Mouse (Mus musculus): ENCODE results near the gene Zfp2.

The Zfp2 gene

GRCm38 (mm10) chr11:50915671-50916320 lies at the start of gene Zfp2:
Zfp2 (minus strand) TSS chr11:50916165.
- DNase-seq, result peak; percentile 90 to 92

- DNase-seq, result no peak
Observed at GRCm38 (mm10) chr11:50964886-50965285, 48.9 kb upstream of the Zfp2 start.

- DNase-seq, result no peak
Observed at GRCm38 (mm10) chr11:50953665-50954064, 37.7 kb upstream of the Zfp2 start, which contains the start of gene Prop1. Prop1 (minus strand) TSS chr11:50953765.

- no peak for DNase-seq
Observed at GRCm38 (mm10) chr11:50952290-50952689, 36.3 kb upstream of the Zfp2 start.

- no peak for DNase-seq
Observed at GRCm38 (mm10) chr11:50943506-50943905, 27.5 kb upstream of the Zfp2 start, which contains the start of gene 4933414I15Rik. 4933414I15Rik (minus strand) TSS chr11:50943765.

- peak in 1 of 2 experiments; percentile 13 for DNase-seq
Observed at GRCm38 (mm10) chr11:50942386-50942785, 26.4 kb upstream of the Zfp2 start.

- DNase-seq, result peak in 1 of 2 experiments; percentile 44
Observed at GRCm38 (mm10) chr11:50939621-50940366, 23.8 kb upstream of the Zfp2 start.

- no peak for DNase-seq
Observed at GRCm38 (mm10) chr11:50938435-50938834, 22.5 kb upstream of the Zfp2 start.

GRCm38 (mm10) chr11:50932040-50932439 lies 16.1 kb upstream of the Zfp2 start:
- DNase-seq, result no peak

GRCm38 (mm10) chr11:50931451-50931866 lies 15.5 kb upstream of the Zfp2 start, which contains the start of gene Zfp354b:
Zfp354b (minus strand) TSS chr11:50931633.
- peak; percentile 85 to 87 for DNase-seq

- no peak for DNase-seq
Observed at GRCm38 (mm10) chr11:50931021-50931420, 15.1 kb upstream of the Zfp2 start.

GRCm38 (mm10) chr11:50930469-50931014 lies 14.6 kb upstream of the Zfp2 start:
- no peak for DNase-seq

GRCm38 (mm10) chr11:50914461-50914860 lies 1.5 kb downstream of the Zfp2 start:
- DNase-seq, result no peak

- no peak for DNase-seq
Observed at GRCm38 (mm10) chr11:50913301-50913700, 2.7 kb downstream of the Zfp2 start.

GRCm38 (mm10) chr11:50908136-50908535 lies 7.8 kb downstream of the Zfp2 start:
- no peak for DNase-seq

GRCm38 (mm10) chr11:50897359-50897758 lies 18.6 kb downstream of the Zfp2 start:
- no peak for DNase-seq

GRCm38 (mm10) chr11:50892441-50892840 lies 23.5 kb downstream of the Zfp2 start:
- DNase-seq, result no peak

- peak; percentile 93 to 97 for DNase-seq
Observed at GRCm38 (mm10) chr11:50887390-50888128, 28.4 kb downstream of the Zfp2 start, which contains the start of gene Zfp454. Zfp454 (minus strand) TSS chr11:50887651.

- peak in 1 of 2 experiments; percentile 15 for DNase-seq
Observed at GRCm38 (mm10) chr11:50886933-50887293, 29.1 kb downstream of the Zfp2 start.

GRCm38 (mm10) chr11:50886231-50886932 lies 29.6 kb downstream of the Zfp2 start:
- DNase-seq, result peak; percentile 38

- no peak for DNase-seq
Observed at GRCm38 (mm10) chr11:50883756-50884155, 32.2 kb downstream of the Zfp2 start.

GRCm38 (mm10) chr11:50878641-50879040 lies 37.3 kb downstream of the Zfp2 start:
- DNase-seq, result no peak

Measured in cerebellum, postnatal 36 days (tissue).